Mouse (Mus musculus) cerebellum, adult 9-10 months (tissue): ENCODE results near the gene Spag7.

Experiments used
- DNase-seq: peaks from one replicate; pipeline ENCODE4 v3.0.0; 2022

Spag7 gene

GRCm38 (mm10) chr11:70668771-70669505, at the start of gene Spag7:
TSS of gene Spag7 (minus strand) at chr11:70669416.
- DNase-seq: peak; percentile 99

DNA sequence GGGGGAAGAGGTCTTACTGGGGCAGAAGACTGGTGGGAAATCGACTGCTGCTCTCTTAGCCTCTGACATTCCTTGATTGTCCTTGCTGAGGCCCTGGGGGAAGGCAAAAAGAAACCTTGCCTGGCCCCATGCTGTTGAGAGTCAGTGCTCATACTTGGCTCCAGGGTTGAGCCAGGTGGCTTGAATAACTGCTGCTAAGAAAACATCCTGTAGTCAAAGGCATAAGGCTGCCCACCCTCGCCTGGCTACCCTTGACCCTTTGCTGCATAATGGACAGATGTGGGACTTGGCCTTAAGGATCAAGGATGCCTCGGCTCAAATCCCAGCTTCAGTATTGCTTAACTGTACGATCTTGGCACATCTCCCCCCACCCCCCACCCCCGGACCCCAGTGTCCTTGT, 49.3 kb upstream of the Spag7 start:
- no peak for DNase-seq

- no peak for DNase-seq
These were observed 46.6 kb upstream of the Spag7 start for GRCm38 (mm10) chr11:70715832-70716231.

- DNase-seq: no peak
These were observed 44.0 kb upstream of the Spag7 start for GRCm38 (mm10) chr11:70713222-70713621.

GRCm38 (mm10) chr11:70711026-70711425, 41.8 kb upstream of the Spag7 start:
- DNase-seq: no peak

GRCm38 (mm10) chr11:70706127-70706526, 36.9 kb upstream of the Spag7 start:
- DNase-seq: no peak

- DNase-seq: no peak
These were observed 33.6 kb upstream of the Spag7 start for GRCm38 (mm10) chr11:70702781-70703180.

- DNase-seq: no peak
These were observed 32.9 kb upstream of the Spag7 start for GRCm38 (mm10) chr11:70701984-70702733.

GRCm38 (mm10) chr11:70701221-70701955, 32.2 kb upstream of the Spag7 start:
- DNase-seq: no peak

GRCm38 (mm10) chr11:70700613-70701012, 31.4 kb upstream of the Spag7 start:
- peak; percentile 76 for DNase-seq

DNA sequence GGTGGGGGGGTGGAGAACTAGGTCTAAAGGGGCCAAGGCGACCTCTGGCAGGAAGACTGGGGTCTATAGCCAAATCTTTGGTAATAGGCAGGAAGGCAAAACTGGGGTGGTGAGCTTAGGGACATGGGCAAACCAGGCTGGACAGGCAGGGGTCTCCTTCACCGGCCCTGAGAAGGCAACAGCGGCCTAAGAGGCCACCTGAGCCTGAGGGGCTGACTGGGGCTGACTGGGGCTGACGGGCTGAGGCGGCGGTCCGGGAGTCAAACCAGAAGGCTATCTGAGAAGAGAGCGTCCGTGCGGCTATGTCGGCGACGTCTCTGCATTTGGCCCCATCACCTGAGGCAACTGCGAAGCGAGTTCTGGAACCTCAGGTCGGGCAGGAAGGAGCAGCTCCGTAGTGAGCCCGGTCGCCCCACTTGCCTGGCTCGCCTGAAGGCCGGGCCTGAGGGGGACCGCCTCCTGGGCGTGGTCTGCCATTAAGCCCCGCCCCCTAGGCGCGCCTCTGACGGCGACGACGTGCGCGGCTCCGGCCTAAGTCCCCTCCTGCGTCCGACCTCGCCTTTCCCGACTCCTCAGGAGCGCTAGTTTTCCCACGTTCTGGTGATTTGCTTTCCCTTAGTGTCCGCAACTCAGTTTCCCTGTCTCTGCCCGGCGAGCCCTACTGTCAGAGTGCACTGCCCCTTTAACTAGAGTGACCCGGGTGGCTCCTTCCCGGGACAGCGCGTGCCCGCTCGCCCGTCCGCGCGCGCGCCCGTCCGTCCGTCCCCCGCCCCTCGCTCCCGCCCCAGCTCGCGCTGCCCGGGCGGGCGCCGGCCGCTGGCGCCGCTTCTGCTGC, 30.7 kb upstream of the Spag7 start, which contains the start of the genes Inca1 and Kif1c:
TSS of gene Inca1 (minus strand) at position 434 of the 835 bp plus-strand sequence.
TSS of gene Kif1c (plus strand) at position 827 of the 835 bp plus-strand sequence.
- peak; percentile 96 for DNase-seq

GRCm38 (mm10) chr11:70699051-70699450, 29.8 kb upstream of the Spag7 start:
- no peak for DNase-seq

- no peak for DNase-seq
These were observed 28.2 kb upstream of the Spag7 start for GRCm38 (mm10) chr11:70697376-70697775.

- no peak for DNase-seq
These were observed 24.3 kb upstream of the Spag7 start for GRCm38 (mm10) chr11:70693504-70693903.

GRCm38 (mm10) chr11:70689578-70689977, 20.4 kb upstream of the Spag7 start:
- DNase-seq: peak; percentile 45

DNA sequence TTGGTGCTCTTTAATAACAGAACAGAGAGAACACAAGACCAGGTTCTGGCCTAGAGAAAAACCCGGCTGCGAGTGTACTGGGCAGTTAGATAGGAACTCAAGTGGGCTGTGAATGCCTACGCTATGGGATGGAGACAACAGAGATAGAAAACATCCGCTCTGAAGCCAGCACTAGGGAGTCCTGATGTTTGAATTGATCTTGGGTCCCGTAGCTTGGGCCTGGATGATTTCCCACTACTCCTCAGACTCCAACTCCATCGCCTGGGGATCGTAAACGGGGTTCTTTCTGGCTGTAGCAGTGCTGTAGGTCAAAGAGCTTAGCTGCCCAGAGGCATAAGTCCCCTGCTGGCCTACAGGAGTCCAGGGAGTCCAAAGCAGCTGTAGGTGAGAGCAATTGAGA, 19.2 kb upstream of the Spag7 start:
- peak; percentile 55 for DNase-seq

DNA sequence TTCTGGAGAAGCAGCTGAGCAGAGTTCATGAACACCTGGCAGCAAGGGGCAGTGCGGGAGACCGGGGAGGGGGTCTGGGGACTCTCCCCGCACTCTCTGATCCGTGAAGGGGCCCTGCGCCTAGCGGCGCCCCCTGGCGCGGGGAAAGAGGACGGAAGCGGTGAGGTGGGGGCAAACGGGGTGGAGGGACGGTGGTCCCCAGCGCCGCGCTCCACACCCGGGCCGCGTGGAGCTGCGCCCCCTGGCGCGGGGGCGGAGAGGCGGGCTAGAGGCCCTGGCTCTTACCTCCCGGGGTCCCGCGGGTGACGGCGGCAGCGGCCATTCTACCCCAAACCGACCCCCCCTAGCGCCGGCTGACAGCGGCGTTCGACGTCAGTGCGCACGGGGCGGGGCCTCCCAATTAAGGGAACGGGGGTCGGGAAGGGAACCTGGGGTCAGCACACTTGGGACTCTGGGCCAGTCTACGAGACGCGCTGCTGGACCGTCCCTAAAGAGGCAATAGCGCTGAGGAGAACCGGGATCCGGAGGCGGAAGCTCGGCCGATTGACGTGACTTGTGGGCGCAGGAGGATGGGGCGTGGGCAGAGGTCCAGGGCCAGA, 18.5 kb upstream of the Spag7 start, which contains the start of gene Camta2:
TSS of gene Camta2 (minus strand) at position 505 of the 599 bp plus-strand sequence.
- peak; percentile 88 for DNase-seq

DNA sequence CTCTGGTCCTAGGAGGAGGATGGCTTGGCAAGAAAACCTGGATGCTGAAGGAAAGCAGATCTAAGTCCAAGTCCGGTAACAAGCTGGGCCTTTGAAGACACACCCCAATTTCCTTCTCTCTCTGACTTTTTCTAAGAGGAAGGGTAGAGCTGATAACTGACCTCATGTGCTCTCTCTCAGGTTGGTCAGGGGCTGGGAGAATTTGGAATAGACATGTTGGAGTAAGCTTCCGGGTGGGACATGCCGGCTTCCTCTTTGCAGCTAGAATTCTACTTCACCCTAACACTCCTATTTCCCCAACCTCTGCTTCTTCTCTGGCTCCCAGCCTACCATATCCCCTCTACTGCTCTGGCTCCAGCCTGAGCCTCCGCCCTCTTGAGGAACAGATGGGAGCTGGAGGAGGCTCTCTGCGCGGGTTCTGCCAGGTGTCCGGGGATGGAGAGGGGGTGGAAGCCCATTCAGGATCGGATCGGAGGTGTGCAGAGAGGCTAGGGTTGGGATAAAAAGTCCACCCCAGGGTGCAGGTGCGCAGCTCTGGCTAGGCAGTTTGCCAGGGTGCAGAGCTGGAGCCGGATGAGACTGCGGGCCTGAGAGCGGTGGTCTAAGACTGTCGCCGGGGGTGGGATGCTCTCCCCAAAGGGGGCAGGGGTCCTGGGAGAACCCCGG, 17.8 kb upstream of the Spag7 start:
- DNase-seq: peak; percentile 81

DNA sequence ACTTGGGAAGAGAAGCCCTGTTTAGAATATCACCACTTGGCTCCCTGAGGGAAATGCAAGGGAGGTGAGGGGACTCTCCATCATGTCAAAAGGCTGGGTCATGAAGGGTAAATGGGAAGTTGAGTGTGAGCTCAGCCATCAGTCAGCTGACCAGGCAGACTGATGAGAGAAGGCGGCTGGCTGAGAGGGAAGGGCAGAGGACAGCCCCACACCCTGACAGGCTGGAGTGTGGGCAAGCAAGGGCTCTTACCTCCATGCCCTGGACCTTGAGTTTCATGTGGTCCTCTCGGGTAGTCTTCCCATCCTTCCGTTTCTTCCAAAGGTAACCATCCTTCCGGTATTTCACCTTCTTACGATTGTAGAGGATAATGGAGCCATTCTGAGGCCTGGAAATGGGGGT, 14.4 kb upstream of the Spag7 start:
- no peak for DNase-seq

- peak; percentile 66 for DNase-seq
These were observed 12.8 kb upstream of the Spag7 start for GRCm38 (mm10) chr11:70681897-70682581.

DNA sequence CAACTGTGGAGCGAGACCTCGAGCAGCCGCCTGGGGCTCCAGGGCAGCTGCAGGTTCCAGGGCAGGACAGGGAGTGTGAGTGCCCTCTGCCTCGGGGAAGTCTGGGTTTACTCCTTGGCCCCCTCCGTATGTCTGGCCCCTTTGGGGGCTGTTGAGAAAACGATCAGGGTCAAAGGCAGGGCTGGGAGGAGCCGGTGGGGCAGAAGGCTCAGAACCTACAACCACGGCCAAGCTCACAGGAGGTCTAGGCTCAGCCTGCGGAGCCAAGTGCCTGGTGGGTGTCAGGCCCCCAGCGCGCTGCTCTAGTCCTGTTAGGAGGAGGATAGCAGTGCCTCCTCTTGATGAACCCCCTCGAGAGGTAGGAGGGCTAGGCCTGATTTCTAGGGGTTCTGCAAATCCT, 12.0 kb upstream of the Spag7 start:
- DNase-seq: no peak
